Mouse (Mus musculus) WW6 (cell line): Measurements from ENCODE around the gene Ppie.
A peak's percentile ranks its signal among the peaks of the same experiment; 100 is the strongest.
"Not testable (repeated sequence)": the region's sequence is repeated elsewhere in the genome, so short reads cannot be mapped to it uniquely, and the experiment has no call there.

Source experiments
- DNase-seq: peaks from one replicate; pipeline ENCODE4 v3.0.0-alpha.2; 2013; ENCODE audit warnings: low read depth, low spot score

Gene Ppie

DNA sequence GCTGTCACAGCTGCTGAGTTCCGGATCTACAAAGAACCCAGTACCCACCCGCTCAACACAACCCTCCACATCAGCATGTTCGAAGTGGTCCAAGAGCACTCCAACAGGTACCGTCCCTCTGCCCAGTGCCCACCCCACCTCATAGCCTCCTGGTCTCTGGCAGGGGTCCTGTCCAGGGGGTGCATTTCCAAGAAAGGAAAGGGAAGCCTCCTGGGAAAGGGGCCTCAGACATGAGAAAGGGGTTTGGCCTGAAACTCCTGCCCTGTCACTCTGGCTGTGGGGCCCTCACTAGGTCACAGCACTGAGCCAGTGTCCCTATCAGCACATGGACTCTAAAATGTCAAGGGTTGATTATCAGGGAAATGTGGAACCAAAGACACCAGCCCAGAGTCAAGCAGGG, 25.1 kb downstream of the Ppie start:
- not testable (repeated sequence) for DNase-seq

DNA sequence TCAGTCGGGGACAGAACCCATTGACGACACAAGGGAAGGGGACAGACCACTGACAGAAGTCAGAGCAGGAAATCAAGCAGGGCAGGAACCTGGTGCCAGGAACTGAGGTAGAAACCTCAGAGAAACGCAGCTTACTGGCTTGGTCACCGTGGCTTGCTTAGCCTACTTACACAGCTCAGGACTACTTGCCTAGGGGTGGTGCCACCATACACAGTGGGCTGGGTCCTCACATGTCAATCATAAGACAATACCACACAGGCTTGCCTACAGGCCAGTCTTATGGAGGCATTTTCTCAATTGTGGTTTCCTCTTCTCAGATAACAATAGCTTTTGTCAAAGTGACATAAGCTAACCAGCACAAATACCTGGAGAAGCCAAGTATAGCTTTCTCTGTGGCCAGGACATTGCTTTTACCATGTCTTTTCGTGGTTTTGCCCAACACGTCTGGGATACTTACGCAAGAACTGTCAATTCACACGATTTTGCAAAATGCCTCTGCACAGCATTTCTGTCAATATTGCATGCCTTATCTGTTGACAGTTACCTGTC, 27.5 kb downstream of the Ppie start:
- DNase-seq, result no peak

DNA sequence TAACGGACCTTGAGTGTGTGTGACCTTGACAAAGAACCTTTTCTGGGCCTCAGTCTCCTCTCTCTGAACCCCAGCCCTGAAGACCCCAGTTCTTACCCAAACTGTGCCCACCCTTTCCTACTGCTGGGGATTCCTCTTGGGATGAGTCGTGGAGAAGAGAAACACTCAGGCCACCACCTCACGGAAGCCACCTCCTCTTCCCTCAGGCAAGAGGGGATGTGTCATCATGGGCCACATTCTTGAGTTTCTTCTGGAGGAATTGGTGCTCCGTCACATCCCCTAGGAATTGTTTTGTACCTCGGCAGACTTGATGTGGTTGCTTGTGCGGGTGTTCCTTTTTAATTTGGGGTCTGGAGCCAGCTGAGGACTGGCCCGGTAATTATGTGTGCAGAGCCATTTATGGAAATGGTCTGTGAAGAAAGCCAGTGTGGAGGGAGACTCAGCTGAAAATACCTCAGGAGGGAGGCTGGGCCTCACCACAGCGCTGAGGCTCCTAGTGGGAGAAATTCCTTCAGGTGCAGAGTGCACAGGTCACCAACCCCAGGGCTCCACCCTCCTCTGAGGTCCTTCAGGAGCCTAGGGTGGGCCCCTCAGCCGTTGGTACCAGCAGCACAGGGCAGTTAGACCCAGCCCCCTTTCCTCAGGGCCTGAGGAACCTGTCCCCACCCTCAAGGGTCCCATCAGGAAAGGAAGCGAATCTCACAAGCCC, 28.3 kb downstream of the Ppie start:
- not testable (repeated sequence) for DNase-seq

DNA sequence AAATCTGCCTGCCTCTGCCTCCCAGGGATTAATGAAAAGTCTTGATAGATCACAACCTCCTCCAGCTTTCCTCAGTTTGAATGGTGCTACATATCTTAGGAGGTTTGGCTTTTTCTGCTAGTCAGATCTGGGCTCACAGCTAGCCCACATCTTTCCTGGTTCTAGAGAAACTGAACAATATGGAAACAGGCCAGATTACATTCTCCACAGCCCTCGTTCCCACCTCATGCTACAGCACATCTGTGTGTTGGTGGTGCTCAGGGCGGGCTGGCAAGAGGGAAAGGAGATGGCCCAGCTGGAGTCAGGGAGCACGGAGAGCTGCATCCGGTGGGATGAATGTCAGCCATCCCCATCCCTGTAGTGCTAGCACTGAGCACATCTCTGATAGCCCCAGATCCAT, 29.0 kb downstream of the Ppie start:
- DNase-seq, result no peak

DNA sequence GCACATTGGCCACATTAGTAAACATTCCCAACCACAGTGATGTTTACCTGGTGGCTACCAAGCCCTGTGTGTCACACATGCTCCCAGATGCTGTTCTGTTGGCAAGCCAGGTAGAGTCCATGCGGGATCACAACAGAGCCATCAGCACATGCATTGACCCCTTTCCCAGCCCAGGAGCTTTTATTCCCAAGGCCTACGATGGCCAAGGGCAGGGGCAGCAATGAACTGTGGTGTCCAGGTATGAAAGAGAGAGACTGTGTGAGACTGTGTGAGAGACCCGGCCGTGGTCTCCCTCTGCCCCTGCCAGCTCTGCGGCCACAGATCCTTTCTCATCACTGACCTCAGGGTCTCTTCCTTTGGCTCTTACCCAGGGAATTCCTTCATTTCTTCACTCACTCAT, 31.7 kb downstream of the Ppie start:
- no peak for DNase-seq

DNA sequence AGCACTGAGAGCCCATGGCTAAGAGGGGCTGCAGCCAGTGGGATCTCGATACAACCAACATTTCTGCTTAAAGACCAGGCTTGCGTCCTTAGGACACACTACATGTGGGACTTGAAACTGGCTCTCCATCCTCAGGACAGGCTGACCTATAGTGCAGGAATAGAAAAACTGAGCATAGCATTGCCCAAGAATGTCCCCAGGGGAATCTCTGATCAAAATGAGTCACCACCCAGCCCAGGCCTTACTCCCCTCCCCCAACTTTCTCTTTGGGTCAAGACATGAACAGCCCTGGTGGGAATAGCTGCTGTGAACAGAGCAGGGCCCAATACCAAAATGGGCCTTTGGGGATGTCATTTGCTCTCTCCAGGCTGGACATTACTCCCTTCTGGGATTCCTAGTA, 32.9 kb downstream of the Ppie start:
- DNase-seq, result no peak

DNA sequence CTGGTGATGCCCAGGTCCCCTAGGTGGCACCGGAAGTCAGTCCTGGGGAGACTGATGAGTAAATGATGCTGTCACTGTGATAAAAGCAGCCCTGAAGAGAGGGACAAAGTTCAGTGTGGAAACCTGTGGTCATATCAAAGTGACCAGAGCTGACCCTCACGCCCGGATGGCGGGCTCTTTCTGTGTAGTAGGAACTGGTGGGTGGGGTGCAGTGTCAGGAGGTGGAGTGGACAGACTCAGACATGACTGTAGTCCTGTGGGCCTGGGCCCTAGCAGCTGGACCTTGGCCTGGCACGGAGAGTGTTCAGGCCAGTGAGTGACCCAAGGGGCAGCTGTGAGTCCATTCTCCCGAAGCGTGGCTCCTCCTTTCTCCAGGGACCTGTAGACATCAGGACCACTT, 33.8 kb downstream of the Ppie start:
- not testable (repeated sequence) for DNase-seq

DNA sequence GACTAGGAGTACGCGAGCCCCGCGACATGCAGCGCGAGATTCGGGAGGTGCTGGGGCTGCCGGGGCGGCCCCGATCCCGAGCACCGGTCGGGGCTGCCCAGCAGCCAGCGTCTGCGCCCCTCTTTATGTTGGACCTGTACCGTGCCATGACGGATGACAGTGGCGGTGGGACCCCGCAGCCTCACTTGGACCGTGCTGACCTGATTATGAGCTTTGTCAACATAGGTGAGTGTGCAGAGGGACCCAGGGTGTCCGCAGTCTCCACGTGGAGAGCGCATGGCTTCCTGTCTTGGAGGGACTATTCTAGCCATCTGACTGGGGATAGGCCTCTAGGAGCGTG, 34.3 kb downstream of the Ppie start:
- no peak for DNase-seq

DNA sequence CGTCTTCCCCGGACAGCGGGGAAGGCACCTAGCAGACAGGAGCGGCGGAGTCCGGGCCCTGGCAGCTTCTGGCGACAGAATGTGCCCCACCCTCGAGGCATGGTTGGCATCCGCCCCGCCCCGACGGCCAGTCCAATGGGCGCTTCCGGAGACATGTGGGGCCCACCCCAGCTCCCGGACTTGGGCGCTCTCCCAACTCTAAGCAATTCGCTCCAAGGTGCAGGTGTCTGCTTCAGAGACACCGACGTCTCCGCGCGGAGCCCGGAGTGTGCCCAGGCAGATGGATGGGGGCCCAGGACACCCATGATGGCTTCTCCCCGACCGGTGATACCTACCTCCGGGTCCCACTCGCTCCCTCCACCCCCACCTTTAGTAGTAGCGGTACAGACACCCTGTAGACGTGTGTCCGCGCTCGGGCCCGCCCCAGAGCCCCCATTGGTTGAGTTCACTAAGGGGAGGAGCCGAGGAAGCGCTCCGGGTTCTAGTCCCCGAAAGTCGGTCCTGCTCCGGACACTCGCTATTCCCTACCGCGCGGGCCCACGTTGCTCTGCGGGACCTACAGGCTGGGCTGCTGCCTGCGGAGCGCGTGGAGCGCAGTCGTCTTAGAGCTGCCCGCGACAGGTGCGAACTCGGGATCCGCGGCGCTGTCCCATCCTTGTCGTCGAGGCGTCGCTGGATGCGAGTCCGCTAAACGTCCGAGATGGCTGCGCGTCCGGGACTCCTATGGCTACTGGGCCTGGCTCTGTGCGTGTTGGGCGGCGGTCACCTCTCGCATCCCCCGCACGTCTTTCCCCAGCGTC, 34.9 kb downstream of the Ppie start, which contains the start of gene Bmp8b:
Gene Bmp8b, plus strand, starts transcription at position 515 of the 800 bp plus-strand sequence.
- DNase-seq, result peak; percentile 39

DNA sequence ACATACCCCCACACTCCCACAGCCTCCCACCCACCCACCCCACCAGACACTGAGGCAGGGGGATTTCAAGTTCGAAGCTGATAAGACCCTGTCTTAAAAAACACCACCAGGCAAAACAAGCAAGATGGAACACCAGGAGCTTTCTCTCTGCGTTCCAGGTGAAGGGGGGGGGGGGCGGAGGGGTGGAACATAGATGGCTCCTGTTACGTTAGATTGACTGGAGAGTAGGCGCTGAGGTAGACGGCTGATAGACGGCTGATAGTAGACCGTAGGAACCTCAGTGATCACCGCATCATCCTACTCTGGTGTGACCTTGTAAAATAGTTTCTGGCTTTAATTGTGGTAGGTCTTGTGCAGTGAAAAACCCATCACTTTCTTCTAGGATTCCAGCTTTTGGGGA, 45.9 kb downstream of the Ppie start:
- DNase-seq, result no peak

DNA sequence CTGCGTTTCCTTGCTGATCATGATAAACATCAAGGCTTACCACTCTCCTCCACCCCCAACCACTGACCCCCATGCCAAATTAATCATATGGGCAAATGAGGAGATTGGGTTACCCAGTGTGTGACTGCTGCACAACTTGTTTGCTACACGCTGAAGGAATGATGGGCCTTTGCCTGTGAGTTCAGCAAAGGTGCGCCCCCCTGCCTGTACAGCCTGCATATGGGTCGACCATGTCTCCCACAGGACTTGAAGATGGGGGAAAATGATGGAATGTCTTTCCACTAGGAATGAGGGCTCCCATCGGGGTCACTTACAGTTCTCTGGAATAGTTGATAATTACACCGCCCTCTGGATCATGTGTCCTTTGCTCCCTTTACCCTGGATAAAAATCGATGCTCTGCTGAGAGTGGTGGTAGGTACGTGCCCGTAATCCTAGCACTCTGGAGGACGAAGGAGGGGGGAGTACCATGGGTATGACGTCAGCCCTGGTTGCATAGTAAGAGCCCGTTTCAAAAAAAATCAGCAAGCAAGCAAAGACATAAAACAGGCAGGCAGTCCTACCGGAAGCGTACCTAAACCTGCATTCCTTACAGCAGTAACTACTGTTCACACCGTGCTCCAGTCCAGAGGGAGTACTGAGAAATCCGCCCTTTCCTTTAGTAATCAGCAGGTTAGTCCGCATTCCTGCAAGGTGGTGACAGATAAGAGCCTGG, 46.5 kb downstream of the Ppie start:
- DNase-seq, result no peak

DNA sequence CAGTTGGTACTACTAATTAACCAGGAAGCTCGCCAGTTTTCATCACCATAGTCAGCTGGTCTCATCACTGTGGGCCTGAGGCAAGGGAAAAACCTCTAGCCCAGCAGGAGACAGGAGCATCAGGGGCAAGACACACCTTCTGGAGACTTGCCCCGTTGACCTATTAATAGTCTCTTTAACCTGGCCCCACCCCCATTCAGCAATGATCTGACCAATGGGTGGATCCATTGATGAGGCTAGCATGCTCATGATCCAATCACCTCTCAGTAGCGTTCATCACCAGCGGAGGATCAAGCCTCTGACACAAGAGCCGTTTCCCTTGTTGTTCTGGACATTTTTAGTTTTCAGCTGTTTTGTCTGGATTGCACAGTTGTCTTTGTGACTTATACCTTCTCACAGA, 47.1 kb downstream of the Ppie start:
- DNase-seq, result no peak

DNA sequence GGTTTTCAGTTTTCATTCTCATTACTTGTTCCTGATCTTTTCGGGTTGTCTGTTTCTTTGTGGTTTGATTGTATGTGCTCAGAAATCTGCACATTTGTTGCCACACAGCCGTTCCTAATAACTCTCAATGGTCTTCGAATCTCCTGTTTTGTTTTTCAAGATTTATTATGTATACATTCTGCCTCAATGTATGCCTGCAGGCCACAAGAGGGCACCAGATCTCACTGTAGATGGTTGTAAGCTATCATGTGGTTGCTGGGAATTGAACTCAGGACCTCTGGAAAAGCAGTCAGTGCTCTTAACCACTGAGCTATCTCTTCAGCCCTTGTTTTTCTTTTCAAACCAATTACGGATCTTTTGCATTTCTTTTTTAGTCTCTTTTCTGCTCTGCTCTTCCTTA, 53.4 kb downstream of the Ppie start:
- DNase-seq, result no peak

DNA sequence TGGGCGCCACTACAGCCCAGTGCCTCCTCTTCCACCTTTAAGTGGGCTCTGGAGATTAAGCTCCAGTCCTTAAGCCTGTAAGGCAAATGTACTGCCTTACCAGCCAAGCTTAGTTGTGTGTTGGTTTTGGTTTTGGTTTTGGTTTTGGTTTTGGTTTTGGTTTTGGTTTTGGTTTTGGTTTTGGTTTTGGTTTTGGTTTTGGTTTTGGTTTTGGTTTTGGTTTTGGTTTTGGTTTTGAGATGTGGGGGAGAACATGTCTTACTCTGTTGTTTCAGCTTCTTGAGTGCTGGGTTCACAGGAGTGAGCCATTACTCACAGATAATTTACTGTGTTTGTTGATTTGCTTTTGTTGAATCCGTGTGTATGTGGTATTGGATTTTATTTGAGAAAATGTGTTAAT, 54.5 kb downstream of the Ppie start:
- DNase-seq, result no peak

DNA sequence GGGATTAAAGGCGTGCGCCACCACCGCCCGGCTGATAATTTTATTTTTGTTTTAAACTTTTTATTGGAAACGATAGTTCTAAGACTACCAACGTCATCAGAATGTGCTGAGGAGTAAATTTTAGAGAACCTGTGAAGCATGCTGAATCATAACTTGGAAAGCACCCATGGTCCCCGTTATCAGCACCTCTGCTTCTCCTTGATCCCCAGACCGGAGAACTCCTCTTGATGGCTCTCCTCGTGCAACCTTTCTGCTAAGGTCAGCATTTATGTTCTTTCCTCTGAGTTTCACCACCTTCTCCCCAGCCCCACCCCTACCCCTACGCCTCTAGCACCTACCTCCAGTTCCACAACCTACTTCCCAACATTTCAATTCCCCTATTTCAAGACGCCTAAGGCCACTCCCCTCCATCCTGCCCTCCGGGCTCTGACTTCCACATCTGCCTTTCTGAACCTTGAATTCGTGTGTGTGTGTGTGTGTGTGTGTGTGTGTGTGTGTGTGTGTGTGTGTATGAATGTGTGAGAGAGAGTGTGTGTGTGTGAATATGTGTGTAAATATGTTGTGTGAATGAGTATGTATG, 56.3 kb downstream of the Ppie start:
- DNase-seq, result no peak

DNA sequence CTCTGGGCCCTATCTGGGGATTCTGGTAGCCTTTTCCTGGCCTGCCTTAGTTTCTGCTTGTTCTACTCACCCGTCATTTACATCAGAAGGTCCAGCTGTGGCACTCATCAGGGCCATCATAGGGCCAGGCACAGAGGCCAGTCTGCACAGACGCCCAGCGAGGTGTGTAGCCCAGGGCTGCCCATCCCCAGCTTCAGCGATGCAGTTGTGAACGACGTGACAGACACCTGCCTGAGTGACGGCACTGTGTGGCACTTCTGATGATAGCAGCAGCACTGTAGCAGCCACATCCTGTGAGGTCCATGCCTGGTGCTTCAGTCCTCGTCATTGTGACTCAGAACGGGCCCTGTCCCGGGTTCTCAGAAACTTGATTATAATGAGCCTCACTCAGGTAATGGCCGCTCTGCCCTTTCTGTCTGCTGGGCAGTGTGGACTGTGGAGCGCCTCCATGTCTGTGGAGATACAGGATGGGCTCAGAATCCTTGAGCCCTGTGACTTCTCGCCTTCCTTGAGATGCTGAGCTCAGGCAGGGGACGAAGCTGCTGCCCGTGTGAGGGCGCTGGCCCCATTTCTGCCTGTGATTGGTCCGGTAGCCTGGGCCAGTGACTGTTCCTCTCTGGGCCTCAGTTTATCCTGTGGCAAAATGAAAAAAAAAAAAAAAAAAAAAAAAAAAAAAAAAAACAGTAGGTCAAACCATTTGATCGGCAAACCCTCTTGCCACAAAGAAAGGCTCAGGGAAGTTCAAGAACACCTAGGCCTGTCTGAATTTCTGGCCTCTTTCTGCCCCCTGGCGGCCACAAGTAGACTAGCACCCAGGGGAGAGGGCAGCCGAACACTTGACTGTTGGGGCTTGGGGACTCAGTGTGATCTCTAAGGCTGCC, 57.2 kb downstream of the Ppie start:
- DNase-seq, result no peak

DNA sequence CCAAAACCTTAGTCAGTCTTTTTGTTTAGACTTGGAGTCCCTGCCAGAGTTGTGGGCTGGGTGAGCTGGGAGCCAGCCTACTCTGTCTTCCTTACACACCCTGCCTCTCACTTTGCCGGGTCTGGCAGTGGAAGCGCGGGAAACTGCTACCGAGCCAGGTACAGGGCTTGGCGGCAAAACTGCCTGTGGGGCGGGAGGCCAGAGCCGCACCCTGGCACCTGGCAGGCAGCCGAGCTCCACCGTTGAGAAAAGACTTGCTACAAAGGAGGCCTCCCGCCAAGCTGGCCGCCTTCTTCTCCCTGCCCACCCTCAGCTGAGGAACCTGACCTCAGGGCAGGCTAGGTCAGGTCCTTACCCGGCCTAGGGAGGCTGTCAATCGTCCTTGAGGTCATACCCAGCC, 59.0 kb downstream of the Ppie start:
- DNase-seq, result no peak

DNA sequence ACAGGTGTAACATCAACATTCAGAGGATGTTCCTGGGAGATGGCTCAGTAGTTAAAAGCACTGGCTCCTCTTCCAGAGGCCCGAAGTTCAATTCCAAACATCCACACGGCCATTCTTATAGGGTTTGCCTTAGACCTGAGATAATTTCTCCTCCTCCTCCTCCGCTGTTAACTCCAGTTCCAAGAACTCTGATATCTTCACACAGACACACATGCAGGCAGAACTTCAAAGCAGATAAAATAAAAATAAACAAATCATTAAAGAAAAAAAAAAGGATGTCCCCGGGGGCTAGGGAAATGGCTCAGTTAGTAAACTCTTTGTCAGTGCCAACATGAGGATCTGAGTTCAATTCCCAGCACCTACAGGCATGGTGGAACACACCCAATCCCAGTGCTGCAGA, 61.5 kb downstream of the Ppie start:
- no peak for DNase-seq
